Mouse (Mus musculus): ENCODE measurements around the gene Cyp2b10. TPM values are rescaled to one million over a fixed set of nuclear protein-coding genes. Genes with fewer than 3 reads are reported as not detected.
"Not testable (repeated sequence)": the region's sequence is repeated elsewhere in the genome, so short reads cannot be mapped to it uniquely, and the experiment has no call there.

Cyp2b10 gene
- not detected for total RNA-seq (2021)

DNA sequence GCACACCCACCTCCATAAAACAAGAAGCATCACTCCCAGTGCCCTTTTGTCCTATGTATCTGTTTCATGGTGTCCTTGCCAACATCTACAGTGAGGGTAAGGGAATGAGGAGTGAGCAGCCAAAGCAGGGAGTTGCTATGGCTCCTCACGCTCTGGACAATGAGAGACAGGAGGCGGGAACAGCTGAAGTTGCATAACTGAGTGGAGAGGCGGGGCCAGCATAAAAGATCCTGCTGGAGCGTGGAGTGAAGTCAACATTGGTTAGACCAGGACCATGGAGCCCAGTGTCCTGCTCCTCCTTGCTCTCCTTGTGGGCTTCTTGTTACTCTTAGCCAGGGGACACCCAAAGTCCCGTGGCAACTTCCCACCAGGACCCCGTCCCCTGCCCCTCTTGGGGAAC, at the start of gene Cyp2b10:
Cyp2b10 (plus strand) TSS at position 210 of the 400 bp plus-strand sequence.
- no peak for DNase-seq (ENCODE audit: extremely low spot score in 1 of 2, low spot score in 2 of 2)

GRCm38 (mm10) chr7:25847722-25848443, 49.5 kb upstream of the Cyp2b10 start:
- intact Hi-C loops (cut with DNase I), result loop anchor here (5.0 kb wide), 1 partner anchor 91 kb away; no protein-coding TSS in a partner anchor
- DNase-seq (ENCODE audit: extremely low spot score in 1 of 2, low spot score in 2 of 2), result peak; percentile 85 to 92

More for the DNA sequence above, at the start of gene Cyp2b10:
- intact Hi-C loops (cut with DNase I), result no loop called here

- intact Hi-C loops (cut with DNase I), result loop anchor here (5.0 kb wide), 1 partner anchor 91 kb away; no protein-coding TSS in a partner anchor
Observed at GRCm38 (mm10) chr7:25848444-25848812, 49.0 kb upstream of the Cyp2b10 start.

DNA sequence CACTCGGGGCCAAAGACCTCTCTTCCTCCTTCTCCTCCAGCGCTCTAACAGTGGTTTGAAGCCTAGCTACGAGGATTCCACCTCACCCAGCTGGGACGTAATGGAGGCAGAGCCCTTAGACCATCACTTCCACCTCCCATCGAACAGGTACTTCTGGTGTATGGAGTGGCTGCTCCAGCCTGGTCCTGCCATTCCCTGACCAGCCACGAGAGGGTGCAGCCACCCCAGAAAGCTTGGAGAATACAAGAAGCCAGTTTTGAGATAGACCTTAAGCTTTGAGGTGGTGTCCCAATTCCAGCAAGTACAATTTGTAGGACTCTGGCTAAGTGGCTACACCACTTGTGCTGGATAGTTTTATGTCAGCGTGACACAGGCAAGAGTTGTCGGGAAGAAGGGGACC, 42.3 kb upstream of the Cyp2b10 start:
- intact Hi-C loops (cut with DNase I), result no loop called here
- peak in 1 of 2 experiments; percentile 54 for DNase-seq (ENCODE audit: extremely low spot score in 1 of 2, low spot score in 2 of 2)

More at GRCm38 (mm10) chr7:25848444-25848812, 49.0 kb upstream of the Cyp2b10 start:
- DNase-seq (ENCODE audit: extremely low spot score in 1 of 2, low spot score in 2 of 2), result no peak

DNA sequence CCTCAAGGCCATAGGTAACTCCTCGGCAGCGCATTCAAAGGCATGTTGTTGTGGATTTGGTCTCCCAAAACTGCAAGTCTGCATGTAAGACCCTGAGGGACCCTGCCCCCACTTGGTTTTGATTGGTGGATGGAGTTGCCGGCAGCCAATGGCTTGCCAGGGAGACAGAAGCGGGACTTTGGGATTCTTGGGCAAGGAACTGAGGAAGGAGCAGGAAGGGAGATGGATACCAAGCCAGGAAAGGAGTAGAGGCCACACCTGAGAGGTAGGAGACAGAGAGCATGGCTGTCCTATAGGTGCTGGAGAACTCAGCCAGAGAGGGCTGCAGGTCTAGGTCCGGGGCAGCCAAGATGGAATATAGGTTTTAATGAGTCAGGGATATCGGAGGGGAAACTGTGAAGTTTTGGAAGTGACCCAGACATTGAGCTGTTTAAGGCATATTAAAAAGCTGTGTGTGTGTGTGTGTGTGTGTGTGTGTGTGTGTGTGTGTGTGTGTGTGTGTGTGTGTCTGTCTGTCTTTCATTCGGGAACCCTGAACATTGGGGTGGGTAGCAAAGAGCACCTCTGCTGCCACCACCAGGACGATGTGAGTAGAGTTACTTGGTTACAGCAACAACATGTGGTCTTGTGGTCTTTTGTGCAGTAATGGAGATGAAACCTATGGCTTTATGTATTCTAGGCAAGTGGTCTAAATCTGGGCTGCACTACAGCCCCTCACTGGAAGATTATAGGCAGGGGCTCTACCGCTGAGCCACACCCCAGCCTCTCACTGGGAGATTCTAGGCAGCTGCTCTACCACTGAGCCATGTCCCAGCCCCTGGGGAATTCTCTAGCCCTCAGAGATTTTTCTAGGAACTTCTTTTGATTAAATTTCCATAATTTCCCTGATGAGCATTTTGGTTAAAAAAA, 37.2 kb upstream of the Cyp2b10 start:
- DNase-seq (ENCODE audit: extremely low spot score in 1 of 2, low spot score in 2 of 2), result no peak
- intact Hi-C loops (cut with DNase I), result no loop called here

DNA sequence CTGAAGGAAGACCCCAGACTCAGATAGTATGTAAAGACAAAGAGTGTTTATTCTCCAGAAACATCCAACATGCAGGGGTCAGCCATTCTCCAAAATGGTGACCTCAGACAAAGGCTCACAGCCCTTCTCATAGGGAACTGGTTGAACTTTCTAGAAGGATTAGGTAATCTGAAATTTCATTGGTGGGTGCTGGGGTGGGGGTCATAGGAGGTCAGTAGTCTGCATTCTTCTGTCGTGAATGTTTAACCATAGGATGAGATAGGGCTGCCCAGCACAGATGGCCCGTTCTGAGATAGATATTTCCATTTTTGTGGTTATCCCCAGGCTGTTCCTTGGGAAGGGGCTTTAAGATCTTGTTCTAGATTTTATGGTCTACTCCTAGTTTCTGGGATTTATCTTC, 35.1 kb upstream of the Cyp2b10 start:
- no peak for DNase-seq (ENCODE audit: extremely low spot score in 1 of 2, low spot score in 2 of 2)
- intact Hi-C loops (cut with DNase I), result no loop called here

- intact Hi-C loops (cut with DNase I), result no loop called here
- DNase-seq (ENCODE audit: extremely low spot score in 1 of 2, low spot score in 2 of 2), result no peak
Observed at GRCm38 (mm10) chr7:25863756-25864155, 33.7 kb upstream of the Cyp2b10 start.

GRCm38 (mm10) chr7:25864861-25865260, 32.6 kb upstream of the Cyp2b10 start:
- DNase-seq (ENCODE audit: extremely low spot score in 1 of 2, low spot score in 2 of 2), result no peak
- intact Hi-C loops (cut with DNase I), result no loop called here

DNA sequence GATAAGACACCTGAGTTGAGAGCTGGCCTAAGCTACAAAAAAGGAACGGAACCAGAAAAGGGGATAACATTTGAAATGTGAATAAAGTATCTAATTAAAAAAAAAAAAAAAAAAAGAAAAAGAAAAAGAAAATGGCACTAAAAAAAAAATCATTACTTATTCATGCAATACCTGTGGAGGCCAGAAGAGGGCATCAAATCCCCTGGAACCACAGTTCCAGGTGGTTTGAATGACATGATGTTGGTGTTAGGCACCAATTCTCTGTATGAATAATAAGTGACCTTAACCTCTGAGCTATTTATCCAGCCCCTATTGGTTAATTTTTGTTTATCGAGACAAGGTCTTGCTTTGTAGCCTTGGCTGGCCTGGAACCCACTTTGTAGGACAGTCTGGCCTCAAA, 27.6 kb upstream of the Cyp2b10 start:
- intact Hi-C loops (cut with DNase I), result no loop called here

GRCm38 (mm10) chr7:25872624-25873023, 24.8 kb upstream of the Cyp2b10 start:
- no peak for DNase-seq (ENCODE audit: extremely low spot score in 1 of 2, low spot score in 2 of 2)
- intact Hi-C loops (cut with DNase I), result no loop called here

More for the DNA sequence above, 27.6 kb upstream of the Cyp2b10 start:
- no peak for DNase-seq (ENCODE audit: extremely low spot score in 1 of 2, low spot score in 2 of 2)

DNA sequence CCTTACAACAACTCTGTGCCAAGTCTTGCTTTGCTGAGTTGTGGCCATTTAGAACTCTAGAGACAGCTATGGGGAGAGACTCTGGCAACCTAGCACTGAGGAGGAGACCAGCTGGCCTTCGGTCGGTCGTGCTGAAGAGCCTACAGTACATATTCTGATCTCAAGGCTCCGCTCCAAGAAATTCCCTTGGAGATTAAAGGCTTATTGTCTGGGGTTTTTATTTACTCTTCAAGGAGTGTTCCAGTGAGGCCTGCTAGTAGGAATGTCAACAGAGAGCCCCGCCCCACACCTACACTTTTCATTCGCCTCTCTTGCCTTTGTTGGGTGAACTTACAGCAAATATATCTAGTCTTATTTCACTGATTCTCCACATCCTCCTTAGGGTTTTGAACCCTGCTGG, 18.7 kb upstream of the Cyp2b10 start:
- DNase-seq (ENCODE audit: extremely low spot score in 1 of 2, low spot score in 2 of 2), result no peak
- intact Hi-C loops (cut with DNase I), result no loop called here

GRCm38 (mm10) chr7:25880721-25881120, 16.7 kb upstream of the Cyp2b10 start:
- DNase-seq (ENCODE audit: extremely low spot score in 1 of 2, low spot score in 2 of 2); intact Hi-C loops (cut with DNase I): not testable (repeated sequence)

- intact Hi-C loops (cut with DNase I), result no loop called here
- DNase-seq (ENCODE audit: extremely low spot score in 1 of 2, low spot score in 2 of 2), result no peak
Observed at GRCm38 (mm10) chr7:25884272-25884671, 13.1 kb upstream of the Cyp2b10 start.

DNA sequence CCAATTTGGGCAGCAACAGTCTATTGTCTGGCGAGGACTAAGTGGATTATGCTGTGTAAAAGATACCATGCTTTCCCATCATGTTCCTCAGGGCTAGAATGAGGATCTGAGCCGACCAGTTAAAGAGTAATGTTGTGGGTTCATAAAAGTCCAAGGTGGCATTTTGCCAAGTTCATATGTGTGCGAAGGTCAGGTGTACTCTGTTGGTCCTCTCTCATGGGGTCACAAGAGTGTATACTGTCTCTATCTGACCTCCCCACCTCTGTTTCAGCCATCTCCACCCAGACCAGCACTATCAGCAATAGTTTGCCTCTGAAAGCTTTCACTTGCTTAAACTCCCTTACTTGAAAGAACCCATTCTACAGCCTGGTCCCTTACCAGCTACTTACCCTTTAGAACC, 9.7 kb upstream of the Cyp2b10 start:
- intact Hi-C loops (cut with DNase I), result no loop called here
- DNase-seq (ENCODE audit: extremely low spot score in 1 of 2, low spot score in 2 of 2), result no peak

DNA sequence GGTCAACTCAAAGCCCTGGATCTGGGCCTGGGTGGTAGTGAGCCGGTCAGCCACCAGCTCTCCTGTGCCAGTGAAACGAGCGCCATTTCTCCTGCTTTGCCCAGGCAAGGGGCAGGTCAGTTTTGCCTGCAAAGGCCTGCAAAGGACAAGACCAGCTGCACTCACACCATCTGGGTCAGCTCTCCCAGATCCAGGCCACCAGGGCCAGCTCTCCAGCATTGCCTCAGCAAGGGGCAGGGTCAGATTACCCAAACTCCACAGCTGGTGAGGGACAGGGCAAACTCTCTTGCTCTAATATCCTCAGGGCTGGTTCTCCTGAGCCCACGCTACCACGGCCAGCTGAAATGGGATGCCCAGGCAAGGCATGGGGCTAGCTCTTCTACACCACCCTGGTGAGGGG, 4.3 kb upstream of the Cyp2b10 start:
- no peak for DNase-seq (ENCODE audit: extremely low spot score in 1 of 2, low spot score in 2 of 2)
- intact Hi-C loops (cut with DNase I), result no loop called here

DNA sequence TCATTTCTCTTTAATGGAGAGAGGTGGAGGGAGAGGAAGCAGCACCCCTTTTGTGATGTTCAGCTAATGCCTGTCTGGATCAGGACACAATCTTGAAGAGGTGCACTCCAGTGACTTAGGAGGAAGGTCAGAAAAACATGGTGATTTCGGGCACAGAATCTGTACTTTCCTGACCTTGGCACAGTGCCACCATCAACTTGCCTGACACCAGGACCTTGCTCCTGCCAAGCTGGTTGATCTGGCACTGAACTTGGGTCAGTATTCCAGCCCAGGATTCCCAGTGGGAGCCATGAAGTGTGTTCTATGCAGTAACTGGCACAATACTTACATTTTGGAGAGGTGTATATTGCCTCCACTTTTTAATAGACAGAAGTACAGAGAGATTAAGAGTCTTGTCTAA, 2.3 kb upstream of the Cyp2b10 start:
- intact Hi-C loops (cut with DNase I), result no loop called here
- no peak for DNase-seq (ENCODE audit: extremely low spot score in 1 of 2, low spot score in 2 of 2)

DNA sequence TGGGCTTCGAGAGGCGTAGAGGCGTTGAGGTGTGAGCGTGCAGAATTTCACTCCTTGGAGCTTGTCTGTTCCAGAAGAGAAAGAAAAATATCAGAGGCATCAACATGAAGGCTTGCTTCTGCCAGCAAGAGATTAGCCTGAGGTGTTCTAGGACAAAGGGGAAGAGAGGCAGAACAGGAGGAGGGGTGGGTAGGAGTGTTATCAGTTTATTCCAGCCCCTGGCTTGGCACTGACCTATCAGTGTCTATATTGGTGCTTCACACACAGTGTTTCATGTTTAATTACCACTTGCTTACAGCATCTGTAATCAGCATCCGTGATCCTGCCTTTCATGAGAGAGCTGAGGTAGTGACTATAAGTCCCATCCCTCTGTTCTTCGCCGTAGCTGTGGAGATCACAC, 644 bp downstream of the Cyp2b10 start:
- intact Hi-C loops (cut with DNase I), result no loop called here
- no peak for DNase-seq (ENCODE audit: extremely low spot score in 1 of 2, low spot score in 2 of 2)

DNA sequence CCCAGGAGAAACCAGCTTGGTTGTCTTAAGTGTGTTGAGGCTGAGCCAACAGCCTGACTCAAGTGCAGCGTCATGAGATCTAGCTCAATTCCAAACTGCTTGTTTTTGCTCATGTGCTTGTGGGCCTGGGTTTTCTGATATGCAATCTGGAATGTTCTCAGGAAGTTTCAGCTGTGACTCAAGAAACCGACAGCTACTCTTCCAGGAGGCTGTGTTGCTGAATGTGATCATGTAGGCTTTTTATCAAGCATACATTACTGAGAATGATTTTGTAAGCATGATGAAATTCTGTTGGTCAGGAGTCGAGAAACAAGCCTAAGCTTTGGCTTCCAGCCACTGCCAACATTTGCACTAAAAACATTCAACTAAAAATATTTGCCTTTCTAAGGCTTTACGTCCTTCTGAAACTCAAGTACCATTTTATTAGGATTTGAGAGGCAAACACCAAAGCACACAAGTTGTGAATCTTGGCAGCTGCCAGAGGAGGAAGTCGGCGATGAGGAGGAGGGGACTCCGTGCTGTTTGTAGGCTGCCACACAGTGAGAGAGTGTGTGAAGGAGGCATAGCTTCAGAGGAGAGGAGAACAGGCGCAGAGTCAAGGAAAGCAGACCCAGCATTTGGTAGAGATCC, 4.8 kb downstream of the Cyp2b10 start:
- intact Hi-C loops (cut with DNase I), result no loop called here
- no peak for DNase-seq (ENCODE audit: extremely low spot score in 1 of 2, low spot score in 2 of 2)

DNA sequence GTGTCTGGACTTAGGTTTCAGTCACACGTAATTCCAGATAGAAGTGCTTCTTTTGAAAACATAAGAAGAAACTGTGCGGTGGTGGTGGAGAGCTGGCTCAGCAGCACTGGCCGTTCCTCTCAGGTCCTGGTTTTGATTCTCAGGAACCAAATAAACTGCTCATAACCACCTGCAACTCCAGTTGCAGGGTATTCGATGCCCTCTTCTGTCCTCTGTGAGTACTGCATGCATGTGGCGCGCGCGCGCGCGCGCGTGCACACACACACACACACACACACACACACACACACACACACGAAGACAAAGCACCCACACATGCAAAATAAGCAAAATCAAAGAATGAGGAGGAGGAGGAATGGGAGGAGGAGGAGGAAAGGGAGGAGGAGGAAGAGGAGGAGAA, 5.7 kb downstream of the Cyp2b10 start:
- intact Hi-C loops (cut with DNase I), result no loop called here
- DNase-seq (ENCODE audit: extremely low spot score in 1 of 2, low spot score in 2 of 2), result no peak

Data from left cerebral cortex, postnatal 10 days (tissue).